Mouse (Mus musculus): ENCODE results near the gene Il31.

The Il31 gene

DNA sequence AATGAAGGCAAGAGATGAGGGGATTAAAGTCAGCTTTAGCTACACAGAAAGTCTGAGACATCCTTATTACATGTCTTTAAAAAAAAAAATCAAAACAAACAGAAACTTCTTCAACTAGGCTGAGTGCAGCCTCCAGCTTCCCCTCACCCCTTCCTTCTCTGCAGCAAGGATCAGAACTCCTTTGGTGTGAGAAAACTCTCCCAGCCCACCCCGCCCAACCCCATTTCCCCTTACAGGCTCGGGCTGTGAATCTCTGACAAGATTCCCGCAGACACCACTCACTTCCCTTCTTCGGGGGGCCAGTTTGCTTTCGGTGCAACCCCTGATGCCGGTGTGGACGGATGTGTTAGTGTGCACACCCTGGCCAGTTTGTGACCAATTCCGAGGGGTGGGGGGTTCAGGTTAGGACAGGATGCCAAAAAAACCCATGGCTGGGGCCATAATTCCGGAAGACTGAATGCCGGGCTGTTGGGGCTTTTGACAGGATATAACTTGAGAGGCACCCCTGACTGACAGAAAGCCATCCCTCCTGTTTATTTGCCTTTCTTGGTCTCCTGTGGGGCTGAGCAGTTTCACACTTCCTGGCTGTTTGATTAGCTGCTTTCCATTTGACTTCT, 18.4 kb downstream of the Il31 start:
- DNase-seq, result no peak

DNA sequence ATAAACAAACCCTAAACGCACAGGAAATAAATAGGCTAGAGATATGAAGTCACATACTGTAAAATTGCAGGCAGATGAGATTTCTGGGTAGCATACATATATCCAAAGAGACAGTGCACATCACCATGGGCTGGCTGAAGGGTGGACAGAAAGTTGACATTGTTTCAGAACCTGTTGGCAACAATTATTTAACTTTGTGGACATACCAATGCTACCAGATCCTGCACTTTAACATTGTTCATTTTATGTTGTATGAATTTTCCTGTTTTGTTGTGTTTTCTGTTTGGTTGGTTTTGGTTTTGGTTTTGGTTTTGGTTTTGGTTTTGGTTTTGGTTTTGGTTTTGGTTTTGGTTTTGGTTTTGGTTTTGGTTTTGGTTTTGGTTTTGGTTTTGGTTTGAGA, 24.7 kb downstream of the Il31 start:
- no peak for DNase-seq

DNA sequence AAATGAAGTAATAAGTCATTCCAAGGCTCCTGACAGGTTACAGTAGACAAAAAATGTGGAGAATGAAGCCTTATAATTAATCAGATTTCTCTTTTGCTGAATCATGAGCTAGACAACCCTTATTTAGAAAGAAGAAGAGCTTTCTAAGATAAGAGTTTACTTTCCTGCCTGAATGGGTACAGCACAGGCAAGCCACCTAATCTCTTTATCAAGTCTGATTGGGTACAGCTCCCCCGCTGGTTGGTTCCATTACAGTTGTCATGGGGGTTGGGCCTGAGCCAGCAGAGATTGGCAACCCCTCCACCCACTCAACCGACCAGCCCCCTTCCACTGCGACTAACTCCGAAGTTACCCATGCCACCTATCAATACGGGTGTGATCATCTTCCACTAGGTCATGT, 27.9 kb downstream of the Il31 start:
- no peak for DNase-seq

DNA sequence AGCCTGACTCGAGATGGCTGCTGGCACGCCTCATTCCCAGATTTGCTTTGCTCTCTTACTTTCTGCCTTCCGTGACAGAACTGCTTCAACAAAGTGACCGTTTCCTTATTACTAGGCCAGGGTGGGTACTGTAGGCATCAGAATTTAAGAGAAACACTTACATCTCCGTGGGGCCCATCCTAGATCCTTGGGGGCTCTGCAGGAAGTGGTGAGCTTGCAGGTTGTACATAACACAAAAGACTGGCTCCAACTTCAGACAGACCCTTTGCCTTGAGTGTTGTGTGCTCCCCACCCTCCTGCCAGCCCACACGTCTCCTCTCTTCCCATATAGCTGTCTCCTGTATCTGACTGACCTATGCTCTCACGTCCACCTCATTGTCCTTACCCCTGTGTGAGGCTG, 37.4 kb downstream of the Il31 start:
- no peak for DNase-seq

DNA sequence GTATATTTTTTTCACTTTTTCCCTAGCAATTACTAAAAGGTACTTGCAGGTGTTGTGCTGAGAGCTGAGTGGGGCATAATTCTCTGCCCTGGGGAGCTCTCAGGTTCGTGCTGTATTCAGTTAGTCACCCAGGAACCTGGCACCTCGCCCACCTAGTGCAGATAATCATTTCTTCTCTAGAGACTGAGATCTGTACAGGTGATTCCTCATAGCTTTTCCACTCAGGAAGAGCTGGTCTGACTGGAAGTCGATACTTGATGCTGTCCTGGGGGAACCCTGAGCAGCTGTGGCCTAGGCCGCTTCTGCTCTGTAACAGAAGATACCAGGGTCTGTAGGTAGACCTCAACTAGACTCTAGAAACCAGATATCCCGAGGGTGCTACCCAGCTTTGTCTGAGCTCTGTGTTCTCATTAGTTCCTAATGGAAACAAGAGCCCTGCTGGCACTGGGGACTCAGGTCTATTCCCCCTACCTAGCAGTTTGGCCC, 44.4 kb downstream of the Il31 start:
- DNase-seq, result no peak

DNA sequence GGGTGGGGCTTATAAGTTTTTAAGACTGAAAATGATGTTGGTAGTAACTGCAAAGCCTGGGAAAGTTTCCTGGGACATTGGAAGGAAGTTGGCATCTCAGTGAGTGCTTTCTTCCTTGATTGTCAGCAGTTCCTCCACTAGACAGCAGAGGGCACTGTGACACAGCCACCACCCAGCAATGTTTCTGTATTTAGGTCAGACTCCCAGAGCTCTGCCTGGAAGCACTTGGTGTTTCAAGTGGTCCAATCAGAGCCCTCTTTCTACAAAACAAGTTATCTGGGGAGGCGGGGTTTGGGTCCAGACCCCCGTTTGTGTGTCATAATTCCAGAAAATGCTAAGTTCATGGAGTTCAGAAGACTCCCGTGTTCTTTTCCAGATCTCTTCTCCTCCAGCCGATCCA, 45.2 kb downstream of the Il31 start:
- DNase-seq, result peak; percentile 75

DNA sequence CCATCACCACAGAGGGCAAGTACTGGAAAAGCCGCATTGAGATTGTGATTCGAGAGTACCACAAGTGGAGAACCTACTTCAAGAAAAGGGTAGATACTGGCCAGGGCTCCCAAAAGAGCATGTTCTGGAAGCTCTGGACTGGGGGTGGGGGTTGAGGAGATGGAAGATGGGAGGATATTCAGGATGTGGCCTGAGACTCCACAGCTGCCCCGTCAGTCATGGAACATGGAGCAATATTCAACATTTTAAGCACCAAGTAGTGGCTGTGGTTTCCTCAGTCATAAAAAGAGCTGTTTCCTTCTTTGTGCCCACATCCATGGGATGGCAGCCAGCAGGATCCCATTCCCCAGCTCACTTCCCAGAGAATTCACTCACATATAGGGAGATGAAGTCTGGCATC, 47.0 kb downstream of the Il31 start:
- no peak for DNase-seq

DNA sequence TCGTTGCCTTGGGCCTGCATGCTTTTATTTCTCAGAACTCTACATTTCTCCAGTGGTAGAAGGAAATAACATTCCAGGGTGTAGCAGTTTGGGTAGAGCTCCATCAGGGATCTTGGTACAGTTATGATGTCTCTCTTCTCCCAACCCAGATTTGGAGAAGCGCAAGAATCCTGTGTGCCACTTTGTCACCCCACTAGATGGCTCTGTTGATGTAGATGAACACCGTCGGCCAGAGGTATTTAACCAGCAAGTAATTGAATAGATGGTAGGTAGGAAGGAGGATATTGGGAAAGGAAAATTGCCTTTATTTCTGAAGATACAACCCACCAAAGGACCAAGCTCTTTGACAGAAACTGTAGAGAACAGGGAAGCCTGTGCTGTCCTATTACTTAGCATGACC, 48.6 kb downstream of the Il31 start:
- DNase-seq, result no peak

DNA sequence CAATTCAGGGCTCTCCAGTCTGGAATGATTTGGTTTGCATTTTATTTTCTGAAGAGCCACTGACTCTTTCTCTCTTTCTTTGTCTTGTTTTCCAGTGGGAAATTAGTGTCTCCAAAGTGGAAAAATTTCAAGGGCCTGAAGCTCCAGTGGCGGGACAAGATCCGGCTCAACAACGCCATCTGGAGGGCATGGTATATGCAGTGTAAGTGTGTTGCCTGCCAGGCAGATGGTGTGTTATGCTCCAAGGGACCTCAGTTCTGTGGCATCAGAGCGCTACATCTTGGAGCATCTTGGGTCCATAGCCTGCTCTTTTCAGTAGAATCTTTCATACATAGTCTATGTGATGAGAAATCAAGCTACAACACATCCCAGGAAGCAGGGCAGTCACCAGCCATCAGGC, 49.3 kb downstream of the Il31 start:
- DNase-seq, result no peak

DNA sequence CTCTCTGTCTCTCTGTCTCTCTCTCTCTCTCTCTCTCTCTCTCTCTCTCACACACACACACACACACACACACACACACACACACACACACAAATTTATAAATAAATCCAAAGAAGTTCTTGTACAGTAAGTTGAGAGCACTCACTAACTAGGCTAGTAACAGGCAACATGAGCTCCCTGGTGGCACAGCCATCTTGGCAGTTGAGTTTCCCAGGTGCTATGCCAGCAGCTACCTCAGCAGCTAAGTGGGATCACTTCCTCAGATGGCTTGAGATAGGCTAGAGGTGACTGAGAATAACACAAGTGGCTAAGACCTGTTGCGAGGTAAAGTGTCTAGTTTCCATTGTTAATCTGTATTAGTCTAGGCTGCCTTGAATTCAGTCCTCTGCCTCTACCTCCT, 50.0 kb downstream of the Il31 start:
- DNase-seq, result no peak

DNA sequence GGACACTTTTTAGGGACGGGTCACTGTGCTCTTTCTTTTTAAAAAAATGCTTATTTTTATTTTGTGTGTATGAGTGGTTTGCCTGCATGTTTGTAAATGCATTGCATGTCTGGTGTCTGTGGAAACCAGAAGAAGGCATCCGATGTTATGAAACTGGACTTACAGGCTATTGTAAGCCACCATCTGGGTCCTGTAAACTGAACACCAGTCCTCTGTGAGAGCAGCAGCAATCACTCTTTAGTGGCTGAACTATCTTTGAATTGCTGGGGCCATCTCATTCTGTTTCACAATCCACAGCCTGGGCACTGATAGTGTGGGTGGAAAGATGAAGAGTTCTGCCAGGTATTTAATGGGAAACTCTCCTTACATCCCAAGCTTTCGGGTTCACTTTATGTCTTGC, 50.9 kb downstream of the Il31 start:
- DNase-seq, result no peak

DNA sequence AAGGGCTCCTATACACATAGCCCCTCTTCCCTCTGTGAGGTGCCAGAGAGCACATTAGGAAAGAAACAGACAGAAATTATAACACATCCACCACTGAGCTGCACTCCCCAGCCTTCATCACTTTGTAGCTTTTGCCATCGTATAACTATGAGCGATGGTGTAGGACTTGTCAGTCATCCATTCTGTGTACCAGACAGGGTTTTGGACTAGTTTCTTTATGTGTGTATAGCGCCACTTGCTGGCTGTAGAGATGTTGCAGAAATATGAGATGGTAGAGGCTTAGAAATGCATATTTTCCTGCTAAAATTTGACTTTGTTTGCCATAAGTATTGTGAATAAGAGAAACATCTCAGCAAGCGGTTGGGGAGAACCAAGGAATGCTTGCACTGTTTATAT, 52.5 kb downstream of the Il31 start:
- peak; percentile 80 for DNase-seq

DNA sequence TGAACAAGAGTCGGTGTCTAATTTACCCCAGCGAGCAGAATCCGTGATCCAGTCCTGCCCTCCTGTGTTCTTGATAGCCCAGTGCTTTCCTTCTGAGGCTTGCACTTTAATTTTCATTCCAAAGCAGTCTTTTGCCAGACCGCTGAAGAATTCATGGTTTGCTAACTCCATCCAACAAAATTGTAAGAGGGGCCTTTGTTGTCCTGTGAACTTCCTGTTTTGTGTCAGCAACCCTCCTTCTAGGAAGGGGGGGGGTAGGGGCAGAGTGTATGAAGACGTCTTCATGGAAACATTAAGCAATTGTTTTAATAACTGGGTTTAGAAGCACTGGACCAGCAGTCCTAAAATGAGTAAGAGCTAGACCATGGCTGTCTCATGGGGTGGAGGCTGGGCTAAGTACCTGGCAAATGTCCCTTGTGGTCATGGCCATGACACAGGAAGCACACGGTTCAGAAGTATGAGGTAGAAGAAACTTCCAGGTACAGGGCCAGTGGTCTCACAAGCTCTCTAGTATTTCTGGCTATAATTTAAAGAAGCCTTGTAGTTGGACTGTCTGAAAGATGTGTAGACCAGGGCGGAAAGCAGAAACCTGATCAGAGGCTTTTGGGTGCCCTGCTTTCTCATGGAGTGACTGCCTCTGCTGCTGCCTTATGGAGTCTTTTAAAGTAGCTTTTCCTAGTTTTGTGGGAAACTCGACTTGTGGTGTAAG, 53.1 kb downstream of the Il31 start:
- no peak for DNase-seq

DNA sequence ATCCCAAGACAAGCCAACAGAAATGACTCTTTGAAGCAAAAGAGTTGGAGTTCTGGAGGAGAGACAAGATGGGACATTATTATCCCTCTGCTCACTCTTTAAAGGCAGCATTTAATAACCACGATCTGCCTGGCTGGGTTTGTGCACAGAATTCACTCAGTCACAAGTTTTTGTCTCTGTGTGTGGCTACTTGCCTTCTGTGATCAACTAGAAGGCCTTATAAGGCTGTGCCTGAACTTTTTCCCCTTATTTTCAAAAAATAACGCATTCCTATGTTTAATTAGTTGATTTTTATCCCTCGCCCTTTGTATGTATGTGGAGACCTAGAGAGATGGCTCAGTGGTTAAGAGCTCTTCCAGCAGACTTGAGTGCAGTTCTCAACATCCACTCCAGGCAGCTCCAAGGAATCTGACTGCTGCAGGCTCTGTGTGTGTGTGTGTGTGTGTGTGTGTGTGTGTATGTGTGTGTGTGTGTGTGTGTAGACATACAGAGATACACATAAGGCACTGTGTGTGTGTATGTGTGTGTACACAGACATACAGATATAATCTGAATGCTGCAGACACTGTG, 56.9 kb downstream of the Il31 start:
- DNase-seq, result no peak

DNA sequence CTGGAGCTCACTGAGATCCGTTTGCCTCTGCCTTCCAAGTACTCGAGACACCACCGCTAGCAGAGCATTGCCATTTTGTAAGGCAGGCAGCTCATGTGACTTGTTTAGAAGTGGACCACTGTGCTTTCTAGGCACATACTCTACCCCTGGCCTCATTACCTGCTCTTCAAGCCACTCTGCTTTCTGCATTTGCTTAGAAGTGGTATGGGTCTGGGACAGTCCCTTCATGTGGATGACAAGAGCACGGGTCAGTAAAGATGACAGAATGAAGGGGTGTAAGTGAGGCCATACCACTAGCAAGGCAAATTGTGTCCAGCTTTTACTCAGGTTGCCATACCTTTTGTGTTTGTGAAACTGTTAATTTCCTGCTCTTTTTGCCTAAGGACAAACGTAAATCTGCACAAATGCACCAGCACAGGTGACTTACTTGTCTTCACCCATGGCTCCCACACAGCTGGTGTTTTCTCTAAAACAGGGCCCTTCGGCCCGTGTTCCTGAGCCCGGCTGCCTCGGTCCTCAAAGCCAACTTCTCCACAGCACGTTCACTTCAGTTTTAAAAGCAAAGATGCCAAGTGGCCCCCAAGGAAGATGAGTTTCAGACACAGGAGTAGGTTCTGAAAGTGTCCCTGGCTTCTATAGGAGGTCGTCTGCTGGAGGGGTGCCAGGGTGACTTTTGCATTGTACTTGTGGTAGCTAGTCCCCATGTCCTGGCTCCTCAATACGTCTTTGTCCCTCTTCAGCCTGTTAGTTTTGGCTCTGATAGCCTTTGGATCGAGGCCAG, 57.6 kb downstream of the Il31 start:
- peak; percentile 71 for DNase-seq
